Mouse (Mus musculus) ES-Bruce4 (cell line): ENCODE measurements around the gene H2al1d.

Experiments used
- CTCF ChIP-seq: IDR thresholded peaks from one replicate; pipeline ENCODE4 v1.8.1; 2011; ENCODE audit warnings: low read depth, low read length
- EP300 ChIP-seq: IDR thresholded peaks from 2 replicates; pipeline ENCODE4 v1.6.1; 2011; ENCODE audit warnings: low read depth, low read length; ENCODE audit not compliant: insufficient read depth

DNA sequence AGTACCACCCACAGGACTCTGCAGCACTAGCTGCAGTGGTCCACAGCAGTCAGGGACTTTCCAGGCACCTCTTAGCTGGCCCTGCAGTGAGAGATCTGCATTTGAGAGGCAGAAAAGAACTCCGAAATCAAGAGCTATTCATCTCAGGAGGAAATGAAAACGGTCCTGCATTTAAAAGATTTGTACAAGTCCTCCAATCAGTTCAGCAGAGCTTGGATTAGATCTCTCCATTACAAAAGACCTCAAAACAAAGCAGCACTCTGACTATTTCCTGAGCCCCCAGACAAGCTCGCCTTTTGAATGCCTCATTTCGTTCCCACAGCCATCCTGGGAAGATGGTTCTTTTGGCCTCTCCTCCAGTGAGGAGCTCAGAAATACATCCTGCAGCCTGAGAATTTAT is 19.4 kb upstream of the H2al1d start:
- no peak for TF ChIP-seq CTCF
- no peak for TF ChIP-seq EP300
